Mouse (Mus musculus) MEL (cell line): ENCODE measurements around the gene Pdpr. TPM values are rescaled to one million over a fixed set of nuclear protein-coding genes. Genes with fewer than 3 reads are reported as not detected.
"Not testable (repeated sequence)": the region's sequence is repeated elsewhere in the genome, so short reads cannot be mapped to it uniquely, and the experiment has no call there.

Experiments
- DNase-seq: peaks from one replicate; pipeline ENCODE4 v3.0.0; 2011; ENCODE audit warnings: low read depth, low spot score
- H3K27ac ChIP-seq: 2 replicates; pipeline ENCODE4 v1.5.1; 2012; ENCODE audit warnings: low read depth, mild to moderate bottlenecking, control low read depth, low read length, moderate library complexity; ENCODE audit not compliant: control insufficient read depth
- H3K27me3 ChIP-seq, 2 experiments: fragments of 150-350 bp in 1 of 2; sonication (generic) in 1 of 2; 2 replicates each; pipeline ENCODE4 v1.6.1; 2012; ENCODE audit warnings: low read length in 2 of 2, mild to moderate bottlenecking in 2 of 2, improper control_type of control experiment in 1 of 2, moderate library complexity in 1 of 2; ENCODE audit not compliant: insufficient read depth in 2 of 2, control insufficient read depth in 1 of 2
- H3K36me3 ChIP-seq, 2 experiments: 2 replicates each; pipeline ENCODE4 v1.6.1; 2012 to 2014; ENCODE audit warnings: low read length in 2 of 2, improper control_type of control experiment in 1 of 2, inconsistent platforms in 1 of 2, mild to moderate bottlenecking in 1 of 2; ENCODE audit not compliant: insufficient read depth in 2 of 2, control insufficient read depth in 1 of 2
- H3K4me1 ChIP-seq, 2 experiments: fragments of 150-350 bp in 1 of 2; sonication (generic) in 1 of 2; 2 replicates each; pipeline ENCODE4 v1.6.1; 2012; ENCODE audit warnings: low read length in 2 of 2, improper control_type of control experiment in 1 of 2, mild to moderate bottlenecking in 1 of 2; ENCODE audit not compliant: insufficient read depth in 2 of 2, control insufficient read depth in 1 of 2
- H3K4me3 ChIP-seq, 2 experiments: fragments of 150-350 bp in 1 of 2; sonication (generic) in 1 of 2; 2 replicates each; pipeline ENCODE4 v1.5.1; 2012; ENCODE audit warnings: low read depth in 2 of 2, low read length in 2 of 2, mild to moderate bottlenecking in 2 of 2, moderate library complexity in 2 of 2, control low read depth in 1 of 2, improper control_type of control experiment in 1 of 2; ENCODE audit not compliant: control insufficient read depth in 1 of 2, insufficient read depth in 1 of 2
- H3K79me2 ChIP-seq: 2 replicates; pipeline ENCODE4 v1.6.1; 2012; ENCODE audit warnings: mild to moderate bottlenecking, low read length, moderate library complexity; ENCODE audit not compliant: control insufficient read depth, poor library complexity, insufficient read depth
- H3K9ac ChIP-seq: 2 replicates; pipeline ENCODE4 v1.6.1; 2012; ENCODE audit warnings: low read depth, mild to moderate bottlenecking, control low read depth, low read length, moderate library complexity; ENCODE audit not compliant: control insufficient read depth, poor library complexity, severe bottlenecking
- H3K9me3 ChIP-seq: fragments of 150-350 bp; sonication (generic); replicated peaks from 2 replicates; pipeline ENCODE4 v1.6.1; 2012; ENCODE audit warnings: mild to moderate bottlenecking, low read length, improper control_type of control experiment, moderate library complexity; ENCODE audit not compliant: insufficient read depth
- BHLHE40 ChIP-seq: IDR thresholded peaks from 2 replicates; pipeline ENCODE4 v1.6.1; 2012; ENCODE audit warnings: low read depth, mild to moderate bottlenecking, inconsistent platforms, low read length, improper control_type of control experiment, borderline replicate concordance
- CHD2 ChIP-seq: IDR thresholded peaks from 2 replicates; pipeline ENCODE4 v1.6.1; 2011; ENCODE audit warnings: low read length, improper control_type of control experiment
- CTCF ChIP-seq, 3 experiments: IDR thresholded peaks in 2 of 3; conservative IDR thresholded peaks in 1 of 3; 2 replicates each; pipeline ENCODE4 v1.5.1; 2011 to 2012; ENCODE audit warnings: low read length in 3 of 3, low read depth in 2 of 3, mild to moderate bottlenecking in 2 of 3, improper control_type of control experiment in 1 of 3, inconsistent platforms in 1 of 3, mixed read lengths in 1 of 3, moderate library complexity in 1 of 3; ENCODE audit not compliant: control insufficient read depth in 1 of 3, insufficient read depth in 1 of 3, poor library complexity in 1 of 3, severe bottlenecking in 1 of 3
- E2F4 ChIP-seq: IDR thresholded peaks from 2 replicates; pipeline ENCODE4 v1.6.1; 2011; ENCODE audit warnings: low read depth, low read length, improper control_type of control experiment, borderline replicate concordance
- ELF1 ChIP-seq: IDR thresholded peaks from 2 replicates; pipeline ENCODE4 v1.6.1; 2014; ENCODE audit warnings: low read depth, mild to moderate bottlenecking, inconsistent platforms, low read length, improper control_type of control experiment, moderate library complexity
- ETS1 ChIP-seq: IDR thresholded peaks from 2 replicates; pipeline ENCODE4 v1.6.1; 2012; ENCODE audit warnings: low read depth, mild to moderate bottlenecking, inconsistent platforms, low read length, improper control_type of control experiment, moderate library complexity
- GATA1 ChIP-seq: IDR thresholded peaks from 2 replicates; pipeline ENCODE4 v1.6.1; 2011; ENCODE audit warnings: low read depth, low read length, improper control_type of control experiment
- JUND ChIP-seq: IDR thresholded peaks from 2 replicates; pipeline ENCODE4 v1.6.1; 2011; ENCODE audit warnings: low read depth, mild to moderate bottlenecking, improper control_type of control experiment, low read length
- KAT2A ChIP-seq: conservative IDR thresholded peaks from 2 replicates; pipeline ENCODE4 v1.6.1; 2012; ENCODE audit warnings: low read depth, low read length, improper control_type of control experiment, inconsistent platforms
- MAFK ChIP-seq: IDR thresholded peaks from 2 replicates; pipeline ENCODE4 v1.6.1; 2011; ENCODE audit warnings: low read depth, mild to moderate bottlenecking, low read length, improper control_type of control experiment, borderline replicate concordance
- MEF2A ChIP-seq: IDR thresholded peaks from 2 replicates; pipeline ENCODE4 v1.6.1; 2014; ENCODE audit warnings: low read depth, mild to moderate bottlenecking, inconsistent platforms, low read length, improper control_type of control experiment; ENCODE audit not compliant: poor library complexity, insufficient replicate concordance, severe bottlenecking; ENCODE audit errors: extremely low read depth
- MYB ChIP-seq: IDR thresholded peaks from 2 replicates; pipeline ENCODE4 v1.6.1; 2011; ENCODE audit warnings: mild to moderate bottlenecking, low read depth, low read length, improper control_type of control experiment
- MYC ChIP-seq: IDR thresholded peaks from 2 replicates; pipeline ENCODE4 v1.6.1; 2011; ENCODE audit warnings: low read depth, mild to moderate bottlenecking, low read length, improper control_type of control experiment, moderate library complexity
- NRF1 ChIP-seq: IDR thresholded peaks from 2 replicates; pipeline ENCODE4 v1.6.1; 2014; ENCODE audit warnings: low read depth, mild to moderate bottlenecking, inconsistent platforms, low read length, improper control_type of control experiment, moderate library complexity; ENCODE audit not compliant: poor library complexity, insufficient read depth, severe bottlenecking
- POLR2A ChIP-seq, 2 experiments: IDR thresholded peaks; 2 replicates each; pipeline ENCODE4 v1.6.1; 2011 to 2012; ENCODE audit warnings: low read length in 2 of 2, mild to moderate bottlenecking in 2 of 2, control low read depth in 1 of 2, improper control_type of control experiment in 1 of 2, low read depth in 1 of 2, moderate library complexity in 1 of 2; ENCODE audit not compliant: control insufficient read depth in 1 of 2, insufficient read depth in 1 of 2, poor library complexity in 1 of 2
- RAD21 ChIP-seq: IDR thresholded peaks from 2 replicates; pipeline ENCODE4 v1.6.1; 2011; ENCODE audit warnings: mild to moderate bottlenecking, low read depth, low read length, improper control_type of control experiment
- RCOR1 ChIP-seq: IDR thresholded peaks from 2 replicates; pipeline ENCODE4 v1.6.1; 2012; ENCODE audit warnings: low read depth, mild to moderate bottlenecking, inconsistent platforms, low read length, improper control_type of control experiment
- SIN3A ChIP-seq: IDR thresholded peaks from 2 replicates; pipeline ENCODE4 v1.6.1; 2012; ENCODE audit warnings: low read length, improper control_type of control experiment, inconsistent platforms
- TAL1 ChIP-seq: IDR thresholded peaks from 2 replicates; pipeline ENCODE4 v1.6.1; 2012; ENCODE audit warnings: mild to moderate bottlenecking, inconsistent platforms, low read length, moderate library complexity, mixed read lengths
- TBP ChIP-seq: IDR thresholded peaks from 2 replicates; pipeline ENCODE4 v1.8.0; 2011; ENCODE audit warnings: low read depth, low read length, improper control_type of control experiment
- TCF12 ChIP-seq: IDR thresholded peaks from 2 replicates; pipeline ENCODE4 v1.6.1; 2014; ENCODE audit warnings: low read depth, mild to moderate bottlenecking, inconsistent platforms, low read length, improper control_type of control experiment, moderate library complexity
- ZC3H11A ChIP-seq: IDR thresholded peaks from 2 replicates; pipeline ENCODE4 v1.6.1; 2012; ENCODE audit warnings: low read depth, mild to moderate bottlenecking, inconsistent platforms, low read length, improper control_type of control experiment
- polyA plus RNA-seq, 2 experiments: library from polyadenylated mRNA; stranded (reverse) in 1 of 2; unstranded in 1 of 2; fragments of >175 nt in 1 of 2; fragments of >200 nt in 1 of 2; gene quantifications; 2 replicates each; pipeline versions ENCODE4 v1.2.1 to v1.2.4; 2012; ENCODE audit warnings: low replicate concordance in 2 of 2, low read depth in 1 of 2; ENCODE audit not compliant: insufficient read length in 2 of 2, insufficient read depth in 1 of 2, missing spikeins in 1 of 2
- total RNA-seq: library from RNA; depleted of rRNA; stranded (reverse); fragments of 300-350 nt; gene quantifications from 2 replicates; pipeline ENCODE4 v1.2.3, GENCODE M21; 2012

Pdpr gene
- total and polyA plus RNA-seq, 3 experiments: 13.4 to 13.5 TPM; not detected in 1

- not testable (repeated sequence) for H3K79me2 ChIP-seq, H3K27me3 ChIP-seq, H3K9me3 ChIP-seq, H3K36me3 ChIP-seq
- peak overlapping the region; percentile 79 for H3K27ac ChIP-seq
- TF ChIP-seq ETS1 (0 out of 2 replicates have a peak, but pooled peaks have one; percentile 13), MAFK (0 out of 2 replicates have a peak, but pooled peaks have one; percentile 7), NRF1 (peak; percentile 72), GATA1 (peak; percentile 38; the same call in 1 of the 2 replicates), TBP (peak; percentile 95)
- H3K4me1 ChIP-seq: peaks cover 8 to 35% of the 10 kb centered on the region in 2 experiments
- peak overlapping the region; percentile 51 to 53 for H3K4me3 ChIP-seq
- peak; percentile 79 for DNase-seq
- H3K9ac ChIP-seq: peak overlapping the region; percentile 41
These were observed 25.8 kb upstream of the Pdpr start for GRCm38 (mm10) chr8:111068660-111069059.

DNA sequence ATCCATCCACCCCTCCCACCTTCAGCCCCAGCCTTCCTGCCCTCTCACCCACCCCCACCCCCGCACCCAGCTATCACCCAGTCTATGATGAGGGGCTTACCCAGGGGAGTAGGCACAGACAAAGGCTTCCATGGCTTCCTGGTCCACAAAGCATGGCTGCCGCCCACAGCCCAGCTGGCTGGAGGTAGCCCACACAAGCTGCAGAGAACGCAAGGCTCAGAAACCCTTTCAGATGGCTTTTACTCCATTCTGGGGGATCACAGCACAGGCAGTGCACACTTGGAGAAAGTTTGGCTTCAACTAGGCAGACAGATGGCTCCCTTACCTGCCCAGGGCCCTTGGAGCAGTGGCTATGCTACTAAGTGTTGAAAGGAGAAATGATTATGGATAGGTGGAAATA is 18.5 kb upstream of the Pdpr start:
- TF ChIP-seq BHLHE40 (no peak), MYC (no peak), MEF2A (no peak), GATA1 (no peak), TAL1 (no peak), MAFK (no peak), POLR2A (IDR thresholded peaks at IDR 0.05; ENCODE audit: control insufficient read depth in 1 of 2, insufficient read depth in 1 of 2, low read depth in 1 of 2, low read length in 2 of 2, poor library complexity in 1 of 2) (no peak), TCF12 (no peak), ETS1 (no peak)
- H3K4me1 ChIP-seq: peaks cover 0 to 10% of the 10 kb centered on the region in 2 experiments; a peak in 2 of 4 replicates
- no peaks in the 10 kb centered on the region for H3K27me3 ChIP-seq
- no peaks in the 10 kb centered on the region for H3K9me3 ChIP-seq
- peaks cover 0 to 2% of the 10 kb centered on the region in 2 experiments; a peak in 1 of 4 replicates for H3K36me3 ChIP-seq
- DNase-seq: no peak
- H3K79me2 ChIP-seq: no peaks in the 10 kb centered on the region
- H3K4me3 ChIP-seq: no peak overlapping the region
- no peak overlapping the region for H3K9ac ChIP-seq
- no peak overlapping the region for H3K27ac ChIP-seq

DNA sequence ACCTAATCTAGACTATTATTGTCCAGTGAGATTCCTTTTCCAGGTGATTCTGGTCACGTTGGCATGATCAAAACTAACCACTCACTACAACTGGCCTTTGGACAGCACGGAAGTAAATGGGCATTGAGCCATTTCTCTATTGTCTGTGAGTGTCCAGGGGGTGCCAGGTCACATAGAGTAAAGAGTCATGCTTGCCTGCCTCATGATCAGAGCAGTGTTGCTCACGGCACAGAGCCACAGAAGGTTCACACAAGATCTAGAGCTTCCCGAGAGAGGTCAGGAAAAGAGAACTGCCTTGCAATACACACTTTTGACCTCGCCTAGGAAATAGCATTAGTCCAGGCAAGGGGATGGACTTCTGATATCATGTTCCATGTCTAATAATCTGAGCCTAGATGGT is 15.0 kb upstream of the Pdpr start:
- DNase-seq: no peak
- Histone ChIP-seq H3K27ac (no peak overlapping the region), H3K9ac (no peak overlapping the region), H3K9me3 (no peaks in the 10 kb centered on the region), H3K4me3 (no peak overlapping the region), H3K4me1 (no peaks in the 10 kb centered on the region), H3K27me3 (0 out of 4 replicates have a peak, but pooled peaks cover 0 to 2% of the 10 kb centered on the region in 2 experiments), H3K79me2 (no peaks in the 10 kb centered on the region), H3K36me3 (no peaks in the 10 kb centered on the region)
- no peak for TF ChIP-seq MYB
- no peak for TF ChIP-seq TAL1
- no peak for TF ChIP-seq ZC3H11A
- TF ChIP-seq CHD2: no peak
- TF ChIP-seq JUND: no peak
- no peak for TF ChIP-seq RAD21
- TF ChIP-seq SIN3A: no peak
- no peak for TF ChIP-seq KAT2A
- no peak for TF ChIP-seq POLR2A (IDR thresholded peaks at IDR 0.05; ENCODE audit: control insufficient read depth in 1 of 2, insufficient read depth in 1 of 2, low read depth in 1 of 2, low read length in 2 of 2, poor library complexity in 1 of 2)
- no peak for TF ChIP-seq RCOR1
- no peak for TF ChIP-seq ELF1
- no peak for TF ChIP-seq TCF12
- TF ChIP-seq CTCF (IDR thresholded peaks at IDR 0.05 in 2 of 3, conservative IDR thresholded peaks at IDR 0.05 in 1 of 3; ENCODE audit: control insufficient read depth in 1 of 3, insufficient read depth in 1 of 3, low read depth in 2 of 3, low read length in 3 of 3, poor library complexity in 1 of 3, severe bottlenecking in 1 of 3): no peak
- TF ChIP-seq E2F4: no peak
